Mouse (Mus musculus) stomach, embryonic 14.5 days (tissue): ENCODE results near the gene 4931423N10Rik. TPM values are rescaled to one million over a fixed set of nuclear protein-coding genes. Genes with fewer than 3 reads are reported as not detected.
A peak's percentile ranks its signal among the peaks of the same experiment; 100 is the strongest.
"Not testable (repeated sequence)": the region's sequence is repeated elsewhere in the genome, so short reads cannot be mapped to it uniquely, and the experiment has no call there.

Source experiments
- ATAC-seq: fragments of 200-750 bp; cut with Nextera tagmentation; 2 replicates; pipeline ENCODE4 v1.8.0; 2017; ENCODE audit warnings: low read depth, moderate TSS enrichment; ENCODE audit not compliant: insufficient number of reproducible peaks, insufficient read depth, low FRiP score
- H3K27ac ChIP-seq: fragments of 300-500 bp; sonication (generic); 2 replicates; pipeline ENCODE4 v1.5.1; 2014; ENCODE audit warnings: mild to moderate bottlenecking, low read length, moderate library complexity, mixed read lengths
- H3K27me3 ChIP-seq: fragments of 300-500 bp; sonication (generic); 2 replicates; pipeline ENCODE4 v1.6.1; 2014; ENCODE audit warnings: low read length, control low read depth, mixed read lengths; ENCODE audit not compliant: control insufficient read depth, insufficient read depth
- H3K36me3 ChIP-seq: fragments of 300-500 bp; sonication (generic); 2 replicates; pipeline ENCODE4 v1.6.1; 2014; ENCODE audit warnings: mild to moderate bottlenecking, control low read depth, low read length, moderate library complexity, mixed read lengths; ENCODE audit not compliant: control insufficient read depth, insufficient read depth
- H3K4me1 ChIP-seq: fragments of 300-500 bp; sonication (generic); 2 replicates; pipeline ENCODE4 v1.6.1; 2014; ENCODE audit warnings: low read length, control low read depth, mixed read lengths; ENCODE audit not compliant: control insufficient read depth, insufficient read depth
- H3K4me2 ChIP-seq: fragments of 300-500 bp; sonication (generic); replicated peaks from 2 replicates; pipeline ENCODE4 v1.6.1; 2014; ENCODE audit warnings: low read depth, low read length, control low read depth
- H3K4me3 ChIP-seq: fragments of 300-500 bp; sonication (generic); 2 replicates; pipeline ENCODE4 v1.5.1; 2014; ENCODE audit warnings: low read depth, low read length, control low read depth
- H3K9ac ChIP-seq: fragments of 300-500 bp; sonication (generic); replicated peaks from 2 replicates; pipeline ENCODE4 v1.6.1; 2014; ENCODE audit warnings: low read depth, mild to moderate bottlenecking, control low read depth, low read length, moderate library complexity, mixed read lengths
- H3K9me3 ChIP-seq: fragments of 300-500 bp; sonication (generic); 2 replicates; pipeline ENCODE4 v1.6.1; 2016; ENCODE audit warnings: low read depth, low read length, control low read depth; ENCODE audit not compliant: control insufficient read depth
- WGBS: fragments of 180-500 bp; shearing (Covaris S2); extraction: QIAGEN DNeasy Blood & Tissue Kit; methylation state at CpG from one replicate; pipeline ENCODE4 v1.1.7; 2014; 5-methylcytosine and 5-hydroxymethylcytosine counted together
- polyA plus RNA-seq: library from polyadenylated mRNA; unstranded; fragments of >200 nt; fragmentation: Nextera tagmentation; extraction: Ambion mirVana; gene quantifications from 2 replicates; pipeline ENCODE4 v1.2.1, GENCODE M21; 2014

Gene 4931423N10Rik
- polyA plus RNA-seq, 1 experiment from 2014 or later, result not detected

DNA sequence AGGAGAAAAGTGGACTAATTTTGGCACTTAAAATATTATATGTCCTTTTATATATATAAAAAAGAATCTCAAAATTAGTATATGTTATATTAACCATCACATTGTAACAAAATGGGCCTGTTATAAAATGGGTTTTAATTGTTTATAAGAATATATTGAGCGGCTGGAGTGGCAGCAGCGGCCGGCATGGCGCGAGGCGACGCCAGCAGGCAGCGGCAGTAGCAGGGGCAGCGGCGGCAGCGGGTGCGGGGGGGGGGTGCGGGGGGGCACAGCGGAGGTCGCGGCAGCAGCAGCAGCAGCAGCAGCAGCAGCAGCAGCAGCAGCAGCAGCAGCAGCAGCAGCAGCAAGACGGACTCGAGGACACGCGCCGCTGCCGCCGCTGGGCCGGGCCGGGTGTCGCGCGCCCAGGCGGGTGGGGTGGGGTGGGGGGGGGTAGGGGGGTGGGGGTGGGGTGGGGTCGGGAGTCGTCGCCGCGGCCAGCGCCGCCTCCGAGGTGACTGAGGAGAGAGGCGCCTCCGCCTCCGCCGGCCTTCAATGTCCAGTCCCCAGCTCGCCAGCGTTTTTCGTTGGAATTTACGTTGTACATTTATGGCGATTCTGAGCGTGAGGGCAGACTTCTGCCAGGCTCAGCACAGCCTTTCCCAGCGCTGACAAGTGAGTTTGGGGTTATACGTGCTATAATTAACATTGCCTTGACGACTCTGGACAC, 26.9 kb downstream of the 4931423N10Rik start:
- H3K9me3 ChIP-seq, result no peaks in the 10 kb centered on the region
- no peak overlapping the region; the same call in 1 of the 2 replicates for H3K9ac ChIP-seq
- no peaks in the 10 kb centered on the region for H3K4me1 ChIP-seq
- H3K4me3 ChIP-seq, result peak overlapping the region; percentile 40
- H3K36me3 ChIP-seq, result no peaks in the 10 kb centered on the region
- ATAC-seq, result 0 out of 2 replicates have a peak, but pooled peaks have one; percentile 61
- under 1% methylated on average over 26 of the region's 50 CpGs for WGBS
- H3K4me2 ChIP-seq, result peak overlapping the region; percentile 68
- H3K27ac ChIP-seq, result no peak overlapping the region
- no peaks in the 10 kb centered on the region for H3K27me3 ChIP-seq

DNA sequence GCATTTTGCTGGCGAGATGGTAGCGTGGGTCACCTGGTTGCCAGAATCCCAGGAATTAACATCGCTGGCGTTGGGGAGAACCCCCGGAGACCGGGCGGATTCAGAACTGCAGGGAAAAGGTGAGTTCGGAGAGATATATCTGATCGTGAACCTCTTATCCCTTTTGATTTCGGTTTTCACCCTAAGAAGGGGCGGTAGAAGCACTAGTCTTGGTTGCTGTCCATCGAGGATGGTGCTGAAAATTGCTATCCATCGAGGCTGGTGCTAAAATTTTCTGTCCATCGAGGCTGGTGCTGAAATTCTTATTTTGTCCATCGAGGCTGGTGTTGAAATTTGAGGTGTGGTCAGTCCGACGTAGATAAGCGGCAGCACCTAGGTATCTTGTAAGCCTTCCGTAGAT, 83.7 kb downstream of the 4931423N10Rik start:
- not testable (repeated sequence) for H3K4me3 ChIP-seq, H3K27me3 ChIP-seq, H3K36me3 ChIP-seq, H3K9ac ChIP-seq, H3K4me2 ChIP-seq, ATAC-seq, H3K9me3 ChIP-seq, H3K27ac ChIP-seq, H3K4me1 ChIP-seq
- WGBS, result 42% methylated on average over 19 of the region's 19 CpGs

DNA sequence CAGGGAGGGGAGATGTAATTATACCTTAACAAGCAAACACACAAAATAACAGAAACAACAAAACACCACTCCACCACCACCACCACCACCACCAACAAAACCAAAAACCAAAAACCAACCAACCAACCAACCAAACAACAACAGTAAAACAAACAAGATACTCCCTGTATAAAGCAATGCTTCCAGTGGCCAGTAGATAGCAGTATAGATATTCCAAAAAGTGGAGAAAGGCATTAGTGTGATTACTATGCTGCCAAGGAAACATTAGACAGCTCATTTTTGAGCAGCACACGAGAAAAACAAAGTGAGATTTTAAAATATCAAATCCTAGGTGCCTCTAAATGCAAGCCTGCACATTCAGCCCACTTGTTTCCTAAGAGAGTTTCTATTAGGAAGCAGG, 107.6 kb downstream of the 4931423N10Rik start:
- Histone ChIP-seq H3K27me3 (no peaks in the 10 kb centered on the region), H3K36me3 (no peaks in the 10 kb centered on the region), H3K9me3 (no peaks in the 10 kb centered on the region), H3K4me1 (no peaks in the 10 kb centered on the region), H3K4me3 (no peak overlapping the region), H3K9ac (no peak overlapping the region), H3K4me2 (no peak overlapping the region), H3K27ac (no peak overlapping the region)
- 9% methylated on average over 1 of the region's 1 CpGs for WGBS
- ATAC-seq, result no peak

Other genes starting within 250 kb of the 4931423N10Rik start
- 58.6 TPM in 2 replicates for gene Abi1, start 167.2 kb upstream of the 4931423N10Rik start, polyA plus RNA-seq
- 33.1 and 34.3 TPM in 2 replicates for gene Acbd5, start 139.3 kb upstream of the 4931423N10Rik start, polyA plus RNA-seq
- 12.3 and 15.9 TPM in 2 replicates for gene Mastl, start 51.5 kb upstream of the 4931423N10Rik start, polyA plus RNA-seq
- gene Yme1l1, start 51.1 kb upstream of the 4931423N10Rik start, polyA plus RNA-seq, result 85.8 and 90.2 TPM in 2 replicates
- 0.35 and 0.52 TPM in 2 replicates for gene Nxph2, start 113.8 kb downstream of the 4931423N10Rik start, polyA plus RNA-seq